Mouse (Mus musculus) intestine, postnatal 0 days (tissue): Measurements from ENCODE around the gene Atp5g2. TPM values are rescaled to one million over a fixed set of nuclear protein-coding genes. Genes with fewer than 3 reads are reported as not detected.
"Not testable (repeated sequence)": the region's sequence is repeated elsewhere in the genome, so short reads cannot be mapped to it uniquely, and the experiment has no call there.

Experiments
- ATAC-seq: fragments of 200-750 bp; cut with Nextera tagmentation; 2 replicates; pipeline ENCODE4 v1.8.0; 2017; ENCODE audit warnings: mild to moderate bottlenecking, moderate TSS enrichment, moderate library complexity
- H3K27ac ChIP-seq: fragments of 300-500 bp; sonication (generic); 2 replicates; pipeline ENCODE4 v1.5.1; 2014; ENCODE audit warnings: mild to moderate bottlenecking, low read depth, low read length, moderate library complexity
- H3K27me3 ChIP-seq: fragments of 300-500 bp; sonication (generic); replicated peaks from 2 replicates; pipeline ENCODE4 v1.6.1; 2014; ENCODE audit warnings: low read length, mixed read lengths; ENCODE audit not compliant: control insufficient read depth, insufficient read depth
- H3K36me3 ChIP-seq: fragments of 300-500 bp; sonication (generic); 2 replicates; pipeline ENCODE4 v1.6.1; 2014; ENCODE audit warnings: mild to moderate bottlenecking, moderate library complexity; ENCODE audit not compliant: control insufficient read depth, insufficient read depth
- H3K4me1 ChIP-seq: fragments of 300-500 bp; sonication (generic); replicated peaks from 2 replicates; pipeline ENCODE4 v1.6.1; 2014; ENCODE audit warnings: antibody characterized with exemption, low read length, mixed read lengths; ENCODE audit not compliant: control insufficient read depth, insufficient read depth
- H3K4me2 ChIP-seq: fragments of 300-500 bp; sonication (generic); replicated peaks from 2 replicates; pipeline ENCODE4 v1.6.1; 2014; ENCODE audit warnings: low read depth, mild to moderate bottlenecking, moderate library complexity
- H3K4me3 ChIP-seq: fragments of 300-500 bp; sonication (generic); 2 replicates; pipeline ENCODE4 v1.5.1; 2014; ENCODE audit warnings: low read depth, low read length
- H3K9ac ChIP-seq: fragments of 300-500 bp; sonication (generic); 2 replicates; pipeline ENCODE4 v1.6.1; 2014; ENCODE audit warnings: mild to moderate bottlenecking, low read depth, low read length
- H3K9me3 ChIP-seq: fragments of 300-500 bp; sonication (generic); 2 replicates; pipeline ENCODE4 v1.6.1; 2016; ENCODE audit warnings: mixed run types; ENCODE audit not compliant: control insufficient read depth
- CTCF ChIP-seq: sonication (generic); IDR thresholded peaks from 2 replicates; pipeline ENCODE4 v1.5.1; 2016; ENCODE audit warnings: low read depth, mild to moderate bottlenecking, control low read depth, antibody characterized with exemption, moderate library complexity
- WGBS: fragments of 180-500 bp; shearing (Covaris S2); extraction: QIAGEN DNeasy Blood & Tissue Kit; methylation state at CpG from one replicate; pipeline ENCODE4 v1.1.7; 2014; 5-methylcytosine and 5-hydroxymethylcytosine counted together
- polyA plus RNA-seq: library from polyadenylated mRNA; unstranded; fragments of >200 nt; fragmentation: Nextera tagmentation; extraction: Ambion mirVana; gene quantifications from 2 replicates; pipeline ENCODE4 v1.2.1, GENCODE M21; 2015

Atp5g2 gene
- polyA plus RNA-seq, 1 experiment from 2014 or later = 74.5 TPM

GRCm38 (mm10) chr15:102671721-102672214, 384 bp downstream of the Atp5g2 start:
- H3K27ac ChIP-seq = peak overlapping the region; percentile 90
- H3K9me3 ChIP-seq = no peaks in the 10 kb centered on the region
- WGBS = under 1% methylated on average over 34 of the region's 34 CpGs
- peak overlapping the region; percentile 89 for H3K4me2 ChIP-seq
- no peaks in the 10 kb centered on the region for H3K27me3 ChIP-seq
- H3K36me3 ChIP-seq = peaks cover 8% of the 10 kb centered on the region
- no peak for TF ChIP-seq CTCF
- H3K9ac ChIP-seq = peak overlapping the region; percentile 71
- peak overlapping the region; percentile 70 for H3K4me3 ChIP-seq
- ATAC-seq = peak; percentile 24; the same call in 1 of the 2 replicates
- H3K4me1 ChIP-seq = no peaks in the 10 kb centered on the region

DNA sequence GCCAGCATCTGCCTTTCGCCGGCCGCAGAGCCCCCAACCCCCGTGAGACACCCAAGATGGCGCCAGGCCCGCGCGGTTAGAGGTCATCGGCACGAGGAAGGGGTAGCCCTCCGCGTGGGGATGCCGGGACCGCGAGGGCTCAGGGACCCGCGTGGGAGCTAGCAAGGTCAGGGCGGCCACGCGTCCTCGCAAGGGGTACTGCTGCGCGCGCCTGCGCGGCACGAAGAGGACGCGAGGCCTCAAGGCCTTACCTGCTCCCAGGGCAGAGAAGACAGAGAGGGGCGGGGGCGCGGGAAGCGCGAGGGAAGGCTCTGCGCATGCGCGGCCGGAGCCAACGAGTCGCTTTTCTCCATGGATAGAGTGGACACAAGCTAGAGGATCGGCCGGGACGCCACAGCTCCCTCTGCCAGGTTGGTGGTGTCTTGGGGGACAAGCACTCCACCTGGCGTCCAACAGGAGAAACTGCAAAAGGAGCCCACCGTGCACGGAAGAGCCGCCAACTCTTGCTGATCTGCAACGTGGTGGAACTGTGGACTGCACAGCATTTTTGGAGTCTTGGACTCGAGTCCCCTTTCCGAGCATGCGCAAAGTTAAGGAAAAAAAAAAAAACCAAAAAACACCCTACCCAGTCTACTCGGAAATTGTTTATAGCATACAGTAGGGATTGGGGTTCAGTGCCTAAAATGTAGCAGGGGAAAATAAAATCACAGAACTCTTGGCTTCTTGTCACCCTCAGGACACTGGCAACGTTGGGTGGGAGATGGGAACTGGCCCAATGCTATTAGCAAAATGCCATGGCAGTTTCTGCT, 1.2 kb downstream of the Atp5g2 start:
- Histone ChIP-seq H3K27ac (peak overlapping the region; percentile 91), H3K4me1 (no peaks in the 10 kb centered on the region), H3K27me3 (no peaks in the 10 kb centered on the region), H3K9me3 (no peaks in the 10 kb centered on the region), H3K36me3 (peaks cover 14% of the 10 kb centered on the region), H3K4me3 (peak overlapping the region; percentile 70), H3K9ac (peak overlapping the region; percentile 74), H3K4me2 (peak overlapping the region; percentile 89)
- under 1% methylated on average over 53 of the region's 53 CpGs for WGBS
- ATAC-seq = peak; percentile 95
- TF ChIP-seq CTCF = peak; percentile 100

- TF ChIP-seq CTCF = no peak
- Histone ChIP-seq H3K4me2 (peak overlapping the region; percentile 89), H3K36me3 (peaks cover 15% of the 10 kb centered on the region), H3K27me3 (no peaks in the 10 kb centered on the region), H3K4me1 (no peaks in the 10 kb centered on the region), H3K4me3 (peak overlapping the region; percentile 70), H3K9ac (peak overlapping the region; percentile 74), H3K27ac (peak overlapping the region; percentile 91), H3K9me3 (no peaks in the 10 kb centered on the region)
- 0 out of 2 replicates have a peak, but pooled peaks have one; percentile 5 for ATAC-seq
- 4% methylated on average over 6 of the region's 6 CpGs for WGBS
These were observed 1.9 kb downstream of the Atp5g2 start for GRCm38 (mm10) chr15:102670281-102670680.

GRCm38 (mm10) chr15:102669571-102669970, 2.6 kb downstream of the Atp5g2 start:
- H3K27me3 ChIP-seq = no peaks in the 10 kb centered on the region
- TF ChIP-seq CTCF = no peak
- peak overlapping the region; percentile 89 for H3K4me2 ChIP-seq
- peaks cover 23% of the 10 kb centered on the region for H3K36me3 ChIP-seq
- ATAC-seq = no peak
- H3K9ac ChIP-seq = no peak overlapping the region; the same call in 1 of the 2 replicates
- H3K4me3 ChIP-seq = no peak overlapping the region
- H3K9me3 ChIP-seq = no peaks in the 10 kb centered on the region
- no peaks in the 10 kb centered on the region for H3K4me1 ChIP-seq
- H3K27ac ChIP-seq = no peak overlapping the region
- WGBS = 75% methylated on average over 8 of the region's 8 CpGs

DNA sequence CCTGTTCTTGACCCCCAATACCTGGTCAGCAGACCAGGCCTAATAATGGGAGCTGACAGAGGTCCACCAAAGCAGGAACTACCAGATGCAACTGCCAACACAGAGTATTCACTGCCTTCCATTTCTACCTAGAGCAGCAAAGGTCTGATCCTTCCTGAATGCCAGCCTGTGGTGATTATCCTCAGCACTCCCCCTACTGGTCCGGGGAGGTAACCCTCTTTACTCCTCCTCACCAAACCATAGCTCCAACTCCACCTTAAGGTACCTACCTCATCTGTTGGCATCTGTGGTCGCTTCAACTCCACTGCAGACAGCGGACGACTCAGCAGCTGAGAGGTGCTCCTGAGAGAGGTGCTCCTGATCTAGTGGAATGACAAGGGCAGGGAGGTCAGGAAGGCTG, 6.7 kb downstream of the Atp5g2 start:
- 30% methylated on average over 4 of the region's 4 CpGs for WGBS
- no peaks in the 10 kb centered on the region for H3K9me3 ChIP-seq
- no peaks in the 10 kb centered on the region for H3K27me3 ChIP-seq
- no peak overlapping the region for H3K27ac ChIP-seq
- H3K4me3 ChIP-seq = no peak overlapping the region
- peak; percentile 48; the same call in 1 of the 2 replicates for ATAC-seq
- no peak overlapping the region for H3K9ac ChIP-seq
- H3K36me3 ChIP-seq = peaks cover 54% of the 10 kb centered on the region
- no peaks in the 10 kb centered on the region for H3K4me1 ChIP-seq
- no peak overlapping the region for H3K4me2 ChIP-seq
- peak; percentile 87 for TF ChIP-seq CTCF

- Histone ChIP-seq H3K36me3 (peaks cover 59% of the 10 kb centered on the region), H3K4me1 (no peaks in the 10 kb centered on the region), H3K27ac (no peak overlapping the region), H3K9ac (no peak overlapping the region), H3K4me3 (no peak overlapping the region), H3K9me3 (no peaks in the 10 kb centered on the region), H3K27me3 (no peaks in the 10 kb centered on the region), H3K4me2 (no peak overlapping the region)
- TF ChIP-seq CTCF = no peak
- ATAC-seq = no peak
- WGBS = 81% methylated on average over 8 of the region's 8 CpGs
These were observed 8.3 kb downstream of the Atp5g2 start for GRCm38 (mm10) chr15:102663825-102664224.

GRCm38 (mm10) chr15:102662601-102663000, 9.6 kb downstream of the Atp5g2 start:
- peaks cover 58% of the 10 kb centered on the region for H3K36me3 ChIP-seq

More at GRCm38 (mm10) chr15:102662601-102663000, 9.6 kb downstream of the Atp5g2 start:
- not testable (repeated sequence) for H3K9me3 ChIP-seq, H3K4me2 ChIP-seq, H3K4me1 ChIP-seq, H3K27me3 ChIP-seq, H3K27ac ChIP-seq, H3K9ac ChIP-seq, H3K4me3 ChIP-seq, ATAC-seq
- no CpG with 5 or more reads among the region's 2 CpGs for WGBS
